Mouse (Mus musculus) small intestine, adult 10 weeks (tissue): ENCODE measurements around the gene Ifna15. TPM values are rescaled to one million over a fixed set of nuclear protein-coding genes. Genes with fewer than 3 reads are reported as not detected.

ENCODE experiments used
- polyA plus RNA-seq: library from polyadenylated mRNA; stranded (reverse); fragments of 350-450 nt; fragmentation: Illumina TruSeq; extraction: RNeasy Lipid Tissue Mini Kit (QIAGEN cat#74804); gene quantifications from one replicate; pipeline ENCODE4 v1.2.3, GENCODE M21; 2014; ENCODE audit warnings: low replicate concordance

The Ifna15 gene
- not detected for polyA plus RNA-seq

DNA sequence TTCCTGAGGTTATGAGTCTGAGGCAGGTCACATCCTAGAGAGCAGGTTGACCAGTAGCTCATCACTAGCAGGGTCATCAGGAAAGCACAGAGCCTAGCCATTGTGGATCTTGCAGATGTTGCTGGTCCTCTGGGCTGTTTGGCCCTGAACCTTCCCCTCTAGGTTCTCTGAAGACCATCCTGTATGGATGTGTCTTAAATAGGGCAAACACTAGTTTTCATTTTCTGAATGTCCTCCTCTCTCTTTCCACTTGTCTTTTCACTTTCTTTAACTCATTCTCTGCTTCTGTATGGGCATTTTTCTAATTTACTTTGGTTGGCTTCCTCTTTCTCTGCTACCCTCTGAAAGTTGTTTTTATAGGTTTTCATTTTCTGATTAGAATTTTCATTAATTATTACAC lies at the start of gene Ifna15:
TSS of gene Ifna15 (minus strand) at position 101 of the 400 bp plus-strand sequence.

DNA sequence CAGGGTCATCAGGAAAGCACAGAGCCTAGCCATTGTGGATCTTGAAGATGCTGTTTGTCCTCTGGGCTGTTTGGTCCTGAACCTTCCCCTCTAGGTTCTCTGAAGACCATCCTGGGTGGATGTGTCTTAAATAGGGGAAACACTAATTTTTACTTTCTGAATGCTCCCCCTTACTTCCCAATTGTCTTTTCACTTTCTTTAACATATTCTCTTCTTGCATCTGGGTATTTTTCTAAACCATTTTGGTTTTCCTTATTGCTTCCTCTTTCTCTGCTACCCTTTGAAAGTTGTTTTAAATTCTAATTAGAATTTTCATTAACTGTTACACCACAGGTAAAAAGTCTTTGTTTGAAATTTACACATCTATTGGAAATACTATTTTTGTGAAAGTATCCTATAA lies 45.2 kb upstream of the Ifna15 start, which contains the start of gene Ifna12:
TSS of gene Ifna12 (minus strand) at position 101 of the 400 bp plus-strand sequence.

GRCm38 (mm10) chr4:88592285-88592684 lies 34.2 kb upstream of the Ifna15 start, which contains the start of gene Ifna9:
Gene Ifna9, minus strand, starts transcription at chr4:88592385.

DNA sequence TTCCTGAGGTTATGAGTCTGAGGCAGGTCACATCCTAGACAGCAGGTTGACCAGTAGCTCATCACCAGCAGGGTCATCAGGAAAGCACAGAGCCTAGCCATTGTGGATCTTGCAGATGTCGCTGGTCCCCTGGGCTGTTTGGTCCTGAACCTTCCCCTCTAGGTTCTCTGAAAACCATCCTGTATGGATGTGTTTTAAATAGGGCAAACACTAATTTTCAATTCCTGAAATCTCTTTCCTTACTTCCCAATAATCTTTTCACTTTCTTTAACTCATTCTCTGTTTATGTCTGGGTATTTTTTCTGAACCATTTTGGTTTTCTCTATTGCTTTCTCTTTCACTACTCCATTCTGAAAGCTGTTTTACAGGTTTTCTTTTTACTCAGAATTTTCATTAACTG lies 13.7 kb upstream of the Ifna15 start, which contains the start of gene Ifna14:
TSS of gene Ifna14 (minus strand) at position 101 of the 400 bp plus-strand sequence.

GRCm38 (mm10) chr4:88522674-88523073 lies 35.4 kb downstream of the Ifna15 start, which contains the start of gene Ifnb1:
Gene Ifnb1, minus strand, starts transcription at chr4:88522774.

Other genes with a start within 250 kb of the Ifna15 start
- gene Hacd4, start 119.3 kb downstream of the Ifna15 start, polyA plus RNA-seq: 10.3 TPM
- gene Ifnb1, start 35.5 kb downstream of the Ifna15 start, polyA plus RNA-seq: not detected
- gene Ifna14, start 13.6 kb upstream of the Ifna15 start, polyA plus RNA-seq: not detected
- gene Ifna9, start 34.1 kb upstream of the Ifna15 start, polyA plus RNA-seq: not detected
- gene Ifna12, start 45.1 kb upstream of the Ifna15 start, polyA plus RNA-seq: not detected
- gene C87499, start 76.2 kb upstream of the Ifna15 start, polyA plus RNA-seq: not detected
- not detected for gene Ifna13, start 86.2 kb upstream of the Ifna15 start, polyA plus RNA-seq
- gene Ifna16, start 118.7 kb upstream of the Ifna15 start, polyA plus RNA-seq: not detected
- gene Ifna2, start 125.7 kb upstream of the Ifna15 start, polyA plus RNA-seq: not detected
- not detected for gene Ifnab, start 133.1 kb upstream of the Ifna15 start, polyA plus RNA-seq
- gene Gm26566, start 163.6 kb upstream of the Ifna15 start, polyA plus RNA-seq: not detected
- 117 TPM for gene Klhl9, start 164.2 kb upstream of the Ifna15 start, polyA plus RNA-seq
- gene Gm13271, start 196.6 kb upstream of the Ifna15 start, polyA plus RNA-seq: not detected
- not detected for gene Gm13283, start 201.9 kb upstream of the Ifna15 start, polyA plus RNA-seq
- gene Gm13290, start 215.6 kb upstream of the Ifna15 start, polyA plus RNA-seq: not detected
- gene Gm13289, start 218.7 kb upstream of the Ifna15 start, polyA plus RNA-seq: not detected
- gene Gm13272, start 221.6 kb upstream of the Ifna15 start, polyA plus RNA-seq: not detected
- gene Ifnz, start 223.9 kb upstream of the Ifna15 start, polyA plus RNA-seq: not detected
- not detected for gene Gm13276, start 227.5 kb upstream of the Ifna15 start, polyA plus RNA-seq
- not detected for gene Gm13277, start 230.4 kb upstream of the Ifna15 start, polyA plus RNA-seq
- not detected for gene Gm13278, start 233.3 kb upstream of the Ifna15 start, polyA plus RNA-seq
- not detected for gene Gm13275, start 236.2 kb upstream of the Ifna15 start, polyA plus RNA-seq
- not detected for gene Gm13279, start 239.2 kb upstream of the Ifna15 start, polyA plus RNA-seq
- gene Gm13285, start 241.4 kb upstream of the Ifna15 start, polyA plus RNA-seq: not detected
- not detected for gene Gm13287, start 245.0 kb upstream of the Ifna15 start, polyA plus RNA-seq
- not detected for gene Gm13288, start 247.3 kb upstream of the Ifna15 start, polyA plus RNA-seq